Mouse (Mus musculus) myocyte (in vitro differentiated cells): Measurements from ENCODE around the gene Lypd6b.

ENCODE experiments used
- CEBPB ChIP-seq: IDR thresholded peaks from 2 replicates; pipeline ENCODE4 v1.6.1; 2011; ENCODE audit warnings: mild to moderate bottlenecking, moderate library complexity; ENCODE audit not compliant: poor library complexity, insufficient read depth, severe bottlenecking
- E2F4 ChIP-seq: IDR thresholded peaks from one replicate; pipeline ENCODE4 v1.6.1; 2011; ENCODE audit warnings: mild to moderate bottlenecking, control low read depth, moderate library complexity; ENCODE audit not compliant: insufficient read depth
- MAX ChIP-seq: IDR thresholded peaks from one replicate; pipeline ENCODE4 v1.6.1; 2011; ENCODE audit warnings: low read depth, mild to moderate bottlenecking, control low read depth
- MYOD1 ChIP-seq, 3 experiments: IDR thresholded peaks; one replicate each; pipeline ENCODE4 v1.6.1; 2011; ENCODE audit warnings: control low read depth in 2 of 3, low read depth in 2 of 3, mild to moderate bottlenecking in 2 of 3, moderate library complexity in 1 of 3; ENCODE audit not compliant: insufficient read length in 2 of 3, control insufficient read depth in 1 of 3
- POLR2A ChIP-seq: IDR thresholded peaks from one replicate; pipeline ENCODE4 v1.6.1; 2011; ENCODE audit warnings: low read depth, mild to moderate bottlenecking, control low read depth, moderate library complexity; ENCODE audit not compliant: insufficient read length
- REST ChIP-seq: IDR thresholded peaks from one replicate; pipeline ENCODE4 v1.6.1; 2011; ENCODE audit warnings: mild to moderate bottlenecking, control low read depth, moderate library complexity; ENCODE audit not compliant: insufficient read depth, insufficient read length
- SRF ChIP-seq: IDR thresholded peaks from one replicate; pipeline ENCODE4 v1.6.1; 2011; ENCODE audit warnings: low read depth; ENCODE audit not compliant: control insufficient read depth, insufficient read length
- TCF12 ChIP-seq: IDR thresholded peaks from one replicate; pipeline ENCODE4 v1.6.1; 2011; ENCODE audit warnings: mild to moderate bottlenecking, control low read depth; ENCODE audit not compliant: poor library complexity, insufficient read depth, severe bottlenecking
- TCF3 ChIP-seq: IDR thresholded peaks from one replicate; pipeline ENCODE4 v1.6.1; 2011; ENCODE audit warnings: low read depth, control low read depth; ENCODE audit not compliant: insufficient read length
- USF1 ChIP-seq: IDR thresholded peaks from one replicate; pipeline ENCODE4 v1.6.1; 2011; ENCODE audit warnings: low read depth, mild to moderate bottlenecking, control low read depth, moderate library complexity

DNA sequence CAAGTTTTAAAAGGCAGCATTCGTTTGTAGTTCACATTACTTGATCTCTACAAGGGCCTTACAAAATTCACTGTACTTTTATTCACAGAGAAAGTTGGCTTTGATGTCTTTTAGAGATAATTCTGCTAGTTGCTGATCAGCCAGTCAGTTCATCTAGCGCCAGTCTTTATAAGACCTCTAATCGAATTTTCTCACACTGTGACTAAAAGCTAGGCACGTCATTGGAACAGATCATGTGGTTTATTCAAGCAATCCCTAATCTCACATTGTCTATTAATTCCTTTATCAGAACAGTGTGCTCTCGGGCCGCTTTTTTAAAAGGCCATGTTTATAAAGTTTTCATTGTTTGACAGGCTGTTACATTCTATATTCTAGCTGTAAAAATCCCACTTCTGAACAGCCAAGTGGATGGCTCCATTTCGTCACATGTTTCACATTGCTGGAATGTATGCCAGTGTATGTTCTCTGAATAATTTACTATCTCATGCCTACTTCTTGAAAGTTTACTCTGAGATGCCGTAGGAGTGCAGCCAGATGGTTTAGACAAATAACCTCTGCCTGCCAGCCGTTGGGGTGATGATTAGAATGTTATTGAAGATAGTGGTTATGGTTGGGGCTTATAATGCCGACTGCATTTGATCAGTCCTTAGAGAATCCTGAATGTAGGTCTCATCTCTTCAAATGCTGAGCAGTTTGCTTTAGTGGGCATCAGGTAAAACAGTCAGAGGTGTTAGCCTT, 14.1 kb upstream of the Lypd6b start:
- TF ChIP-seq REST (no peak), TCF3 (no peak), USF1 (no peak), POLR2A (no peak), MYOD1 (IDR thresholded peaks at IDR 0.05; ENCODE audit: control insufficient read depth in 1 of 3, insufficient read length in 2 of 3, low read depth in 2 of 3) (no peak), E2F4 (no peak), CEBPB (no peak), TCF12 (no peak), MAX (no peak), SRF (no peak)
